Mouse (Mus musculus) adipocyte (in vitro differentiated cells): ENCODE results near the gene Tnip2.

Source experiments
- DNase-seq: peaks from one replicate; pipeline ENCODE4 v3.0.0-alpha.2; 2016; ENCODE audit warnings: low spot score

Tnip2 gene

GRCm38 (mm10) chr5:34513466-34514217 lies at the start of gene Tnip2:
Gene Tnip2, minus strand, starts transcription at chr5:34513991.
- DNase-seq: peak; percentile 97

GRCm38 (mm10) chr5:34551821-34552220 lies 38.0 kb upstream of the Tnip2 start:
- DNase-seq: no peak

- DNase-seq: no peak
These were observed 36.5 kb upstream of the Tnip2 start for GRCm38 (mm10) chr5:34550251-34550650.

GRCm38 (mm10) chr5:34549483-34550221 lies 35.9 kb upstream of the Tnip2 start:
- DNase-seq: no peak

GRCm38 (mm10) chr5:34549135-34549482 lies 35.3 kb upstream of the Tnip2 start:
- DNase-seq: no peak

- peak; percentile 42 for DNase-seq
These were observed 33.6 kb upstream of the Tnip2 start for GRCm38 (mm10) chr5:34547410-34547809.

GRCm38 (mm10) chr5:34543114-34543513 lies 29.3 kb upstream of the Tnip2 start:
- no peak for DNase-seq

- no peak for DNase-seq
These were observed 28.4 kb upstream of the Tnip2 start for GRCm38 (mm10) chr5:34542166-34542565.

GRCm38 (mm10) chr5:34539121-34539520 lies 25.3 kb upstream of the Tnip2 start:
- DNase-seq: no peak

- no peak for DNase-seq
These were observed 24.7 kb upstream of the Tnip2 start for GRCm38 (mm10) chr5:34538527-34538926.

- no peak for DNase-seq
These were observed 24.3 kb upstream of the Tnip2 start for GRCm38 (mm10) chr5:34538079-34538478.

GRCm38 (mm10) chr5:34535831-34536230 lies 22.0 kb upstream of the Tnip2 start:
- no peak for DNase-seq

- DNase-seq: peak; percentile 56
These were observed 21.2 kb upstream of the Tnip2 start for GRCm38 (mm10) chr5:34534776-34535581.

GRCm38 (mm10) chr5:34533820-34534219 lies 20.0 kb upstream of the Tnip2 start:
- peak; percentile 34 for DNase-seq

GRCm38 (mm10) chr5:34533066-34533465 lies 19.3 kb upstream of the Tnip2 start:
- no peak for DNase-seq

GRCm38 (mm10) chr5:34530687-34531086 lies 16.9 kb upstream of the Tnip2 start:
- DNase-seq: peak; percentile 39

- no peak for DNase-seq
These were observed 16.3 kb upstream of the Tnip2 start for GRCm38 (mm10) chr5:34530116-34530515.

GRCm38 (mm10) chr5:34528724-34529123 lies 14.9 kb upstream of the Tnip2 start:
- no peak for DNase-seq

- no peak for DNase-seq
These were observed 13.6 kb upstream of the Tnip2 start for GRCm38 (mm10) chr5:34527352-34527751.

- no peak for DNase-seq
These were observed 12.6 kb upstream of the Tnip2 start for GRCm38 (mm10) chr5:34526477-34526775.

- DNase-seq: peak; percentile 91
These were observed 12.1 kb upstream of the Tnip2 start, which contains the start of gene Sh3bp2 for GRCm38 (mm10) chr5:34525663-34526476. Gene Sh3bp2, plus strand, starts transcription at chr5:34525838.

- DNase-seq: no peak
These were observed 10.7 kb upstream of the Tnip2 start for GRCm38 (mm10) chr5:34524511-34524910.
